In genomic region chr1:132195100-132195499, GRCm38 (mm10) we compare ENCODE assay signal across 17 mouse cellular contexts. TPM values are rescaled to one million over a fixed set of nuclear protein-coding genes. Genes with fewer than 3 reads are reported as not detected.
DNase-seq lines count a peak whose midpoint lies in the region; ATAC-seq and TF ChIP-seq lines count a peak whose summit lies in the region.
"Had no signal": no experiment of that assay in that cellular context is flagged by ENCODE, and none has a peak within 500 bp of the region (broad histone marks: within the 10 kb centered on the region; RNA-seq: fewer than 3 reads in every experiment).

No protein-coding gene starts in this region.

- no peak overlapping the region for H3K4me3 ChIP-seq in stomach, embryonic 16.5 days (replicated peaks; ENCODE audit: low read length)
- no peak overlapping the region for H3K4me3 ChIP-seq in stomach, postnatal 0 days (ENCODE audit: low read depth, low read length)
- H3K4me3 ChIP-seq in forebrain, embryonic 11.5 days (ENCODE audit: low read depth, low read length), result no peak overlapping the region
- no peak overlapping the region for H3K4me3 ChIP-seq in limb, embryonic 13.5 days
- H3K4me3 ChIP-seq in neural tube, embryonic 15.5 days (replicated peaks), result no peak overlapping the region
- H3K4me3 ChIP-seq: intestine, embryonic 15.5 days; liver, embryonic 13.5 days had no signal

- H3K27ac ChIP-seq in stomach, embryonic 16.5 days (ENCODE audit: low read length), result peak overlapping the region; percentile 68; the same call in 1 of the 2 replicates
- no peak overlapping the region for H3K27ac ChIP-seq in stomach, postnatal 0 days (replicated peaks)
- no peak overlapping the region for H3K27ac ChIP-seq in forebrain, embryonic 11.5 days (ENCODE audit: low read depth, low read length)
- no peak overlapping the region for H3K27ac ChIP-seq in limb, embryonic 13.5 days
- no peak overlapping the region for H3K27ac ChIP-seq in neural tube, embryonic 15.5 days (replicated peaks)
- H3K27ac ChIP-seq: intestine, embryonic 15.5 days; liver, embryonic 13.5 days had no signal

- H3K9me3 ChIP-seq in stomach, embryonic 16.5 days (replicated peaks; ENCODE audit: control insufficient read depth, low read length), result no peaks in the 10 kb centered on the region
- H3K9me3 ChIP-seq in stomach, postnatal 0 days (ENCODE audit: control insufficient read depth, low read length), result no peaks in the 10 kb centered on the region
- no peaks in the 10 kb centered on the region for H3K9me3 ChIP-seq in forebrain, embryonic 11.5 days (ENCODE audit: control insufficient read depth, low read length)
- no peaks in the 10 kb centered on the region for H3K9me3 ChIP-seq in limb, embryonic 13.5 days
- H3K9me3 ChIP-seq in neural tube, embryonic 15.5 days (replicated peaks), result no peaks in the 10 kb centered on the region
- H3K9me3 ChIP-seq: intestine, embryonic 15.5 days; liver, embryonic 13.5 days had no signal

- no peak for TF ChIP-seq CTCF in stomach, postnatal 0 days (IDR thresholded peaks at IDR 0.05; ENCODE audit: low read depth)

- H3K9ac ChIP-seq in stomach, embryonic 16.5 days (ENCODE audit: low read length), result no peak overlapping the region; the same call in 1 of the 2 replicates
- H3K9ac ChIP-seq in stomach, postnatal 0 days (ENCODE audit: low read length), result no peak overlapping the region
- peak overlapping the region; percentile 31 for H3K9ac ChIP-seq in forebrain, embryonic 11.5 days (ENCODE audit: low read length)
- H3K9ac ChIP-seq in limb, embryonic 13.5 days, result peak overlapping the region; percentile 31; the same call in 1 of the 2 replicates
- H3K9ac ChIP-seq in neural tube, embryonic 15.5 days (replicated peaks), result peak overlapping the region; percentile 32; the same call in 1 of the 2 replicates
- H3K9ac ChIP-seq: intestine, embryonic 15.5 days; liver, embryonic 13.5 days had no signal

- H3K4me1 ChIP-seq in stomach, embryonic 16.5 days (ENCODE audit: control insufficient read depth, insufficient read depth, low read length), result peaks cover 17% of the 10 kb centered on the region
- peaks cover 13% of the 10 kb centered on the region; the same call in 1 of the 2 replicates for H3K4me1 ChIP-seq in stomach, postnatal 0 days (replicated peaks; ENCODE audit: control insufficient read depth, insufficient read depth)
- H3K4me1 ChIP-seq in forebrain, embryonic 11.5 days (replicated peaks; ENCODE audit: control insufficient read depth, insufficient read depth, low read length), result peaks cover 75% of the 10 kb centered on the region
- H3K4me1 ChIP-seq in limb, embryonic 13.5 days, result peaks cover 66% of the 10 kb centered on the region
- H3K4me1 ChIP-seq in neural tube, embryonic 15.5 days, result peaks cover 94% of the 10 kb centered on the region

- ATAC-seq in stomach, embryonic 16.5 days (ENCODE audit: insufficient read depth, low FRiP score), result no peak
- ATAC-seq in stomach, postnatal 0 days (ENCODE audit: low FRiP score, low TSS enrichment), result no peak
- no peak for ATAC-seq in forebrain, embryonic 11.5 days (replicated peaks; ENCODE audit: low FRiP score)
- ATAC-seq in limb, embryonic 13.5 days (ENCODE audit: low FRiP score, low read depth), result no peak
- ATAC-seq in neural tube, embryonic 15.5 days (ENCODE audit: low FRiP score), result no peak
- no peak for ATAC-seq in megakaryocyte progenitor cell, adult 5-6 weeks (replicated peaks; ENCODE audit: poor library complexity)
- ATAC-seq: activated CD4-positive, CD25-positive, alpha-beta regulatory T cell, adult 4 months; intestine, embryonic 15.5 days had no signal

- H3K36me3 ChIP-seq in stomach, embryonic 16.5 days (ENCODE audit: control insufficient read depth, insufficient read depth, low read length), result no peaks in the 10 kb centered on the region
- H3K36me3 ChIP-seq in stomach, postnatal 0 days (ENCODE audit: control insufficient read depth, insufficient read depth, low read length), result no peaks in the 10 kb centered on the region
- no peaks in the 10 kb centered on the region for H3K36me3 ChIP-seq in forebrain, embryonic 11.5 days (ENCODE audit: control insufficient read depth, insufficient read depth, low read length)
- H3K36me3 ChIP-seq in limb, embryonic 13.5 days, result no peaks in the 10 kb centered on the region
- H3K36me3 ChIP-seq in neural tube, embryonic 15.5 days, result no peaks in the 10 kb centered on the region
- H3K36me3 ChIP-seq: intestine, embryonic 15.5 days; liver, embryonic 13.5 days had no signal

- no peak for TF ChIP-seq EP300 in stomach, postnatal 0 days (optimal IDR thresholded peaks at IDR 0.05)

- peaks cover 42% of the 10 kb centered on the region for H3K27me3 ChIP-seq in stomach, embryonic 16.5 days (ENCODE audit: control insufficient read depth, insufficient read depth, low read length)
- peaks cover 9% of the 10 kb centered on the region for H3K27me3 ChIP-seq in stomach, postnatal 0 days (ENCODE audit: control insufficient read depth, insufficient read depth, low read length)
- H3K27me3 ChIP-seq in forebrain, embryonic 11.5 days (ENCODE audit: control insufficient read depth, insufficient read depth, low read length), result no peaks in the 10 kb centered on the region
- peaks cover 69% of the 10 kb centered on the region for H3K27me3 ChIP-seq in limb, embryonic 13.5 days
- no peaks in the 10 kb centered on the region for H3K27me3 ChIP-seq in neural tube, embryonic 15.5 days (replicated peaks)

- WGBS in stomach, embryonic 16.5 days, result 47% methylated on average over 9 of the region's 9 CpGs
- WGBS in stomach, postnatal 0 days, result 43% methylated on average over 9 of the region's 9 CpGs
- 25% methylated on average over 9 of the region's 9 CpGs for WGBS in forebrain, embryonic 11.5 days
- 45% methylated on average over 9 of the region's 9 CpGs for WGBS in limb, embryonic 13.5 days
- WGBS in neural tube, embryonic 15.5 days, result 48% methylated on average over 9 of the region's 9 CpGs

- DNase-seq in stomach, postnatal 0 days (ENCODE audit: low spot score), result no peak
- no peak for DNase-seq in forebrain, embryonic 11.5 days (ENCODE audit: low spot score)
- DNase-seq in kidney, postnatal 10 days, result no peak
- no peak for DNase-seq in thymus, adult 18-20 months
- DNase-seq: cerebellum, adult 18-20 months; kidney, postnatal 25 days; liver, embryonic 13.5 days had no signal

- no peak overlapping the region for H3K4me2 ChIP-seq in stomach, embryonic 16.5 days (ENCODE audit: low read depth, low read length)
- H3K4me2 ChIP-seq in stomach, postnatal 0 days (replicated peaks; ENCODE audit: low read depth), result no peak overlapping the region
- peak overlapping the region; percentile 18 for H3K4me2 ChIP-seq in forebrain, embryonic 11.5 days (ENCODE audit: low read depth, low read length, severe bottlenecking)
- no peak overlapping the region for H3K4me2 ChIP-seq in limb, embryonic 13.5 days (replicated peaks)
- peak overlapping the region; percentile 68 for H3K4me2 ChIP-seq in neural tube, embryonic 15.5 days
- H3K4me2 ChIP-seq: intestine, embryonic 15.5 days; liver, embryonic 13.5 days had no signal

RNA-seq across cellular contexts. Expression of gene AC124108.1, which starts 3.8 kb away (rescaled TPM):
- polyA plus RNA-seq in stomach, embryonic 16.5 days (2015; fragmentation: Nextera tagmentation; extraction: Ambion mirVana), result 0.14 and 0.35 TPM in 2 replicates
- polyA plus RNA-seq in stomach, postnatal 0 days (2015; fragmentation: Nextera tagmentation; extraction: Ambion mirVana), result 0.02 and 0.06 TPM in 2 replicates
- polyA plus RNA-seq in forebrain, embryonic 11.5 days (2014; fragmentation: Nextera tagmentation; extraction: Ambion mirVana), result 4.7 and 5.6 TPM in 2 replicates
- 0.19 and 0.43 TPM in 2 replicates for polyA plus RNA-seq in limb, embryonic 13.5 days (2015; fragmentation: Nextera tagmentation; extraction: Ambion mirVana)
- polyA plus RNA-seq in neural tube, embryonic 15.5 days (2015; fragmentation: Nextera tagmentation; extraction: Ambion mirVana), result 1.4 and 1.6 TPM in 2 replicates
- total RNA-seq in megakaryocyte progenitor cell, adult 5-6 weeks (2015), result not detected in 2 replicates
- total RNA-seq in megakaryocyte progenitor cell, adult 5-6 weeks (2017), result not detected in 2 replicates
- total RNA-seq: megakaryocyte-erythroid progenitor cell, adult 5-6 weeks had no signal
- polyA plus RNA-seq: activated CD4-positive, CD25-positive, alpha-beta regulatory T cell, adult 4 months; heart, embryonic 14.5 days; liver, embryonic 13.5 days had no signal

RNA-seq across cellular contexts. Expression of gene Lemd1, which starts 3.9 kb away (rescaled TPM):
- 0.49 and 0.61 TPM in 2 replicates for polyA plus RNA-seq in stomach, embryonic 16.5 days (2015; fragmentation: Nextera tagmentation; extraction: Ambion mirVana)
- 0.30 and 0.42 TPM in 2 replicates for polyA plus RNA-seq in stomach, postnatal 0 days (2015; fragmentation: Nextera tagmentation; extraction: Ambion mirVana)
- polyA plus RNA-seq in forebrain, embryonic 11.5 days (2014; fragmentation: Nextera tagmentation; extraction: Ambion mirVana), result 8.1 and 12.1 TPM in 2 replicates
- 0.69 and 1.1 TPM in 2 replicates for polyA plus RNA-seq in limb, embryonic 13.5 days (2015; fragmentation: Nextera tagmentation; extraction: Ambion mirVana)
- polyA plus RNA-seq in neural tube, embryonic 15.5 days (2015; fragmentation: Nextera tagmentation; extraction: Ambion mirVana), result 16.9 and 17.6 TPM in 2 replicates
- total RNA-seq in megakaryocyte progenitor cell, adult 5-6 weeks (2015), result not detected in 2 replicates
- not detected in 2 replicates for total RNA-seq in megakaryocyte progenitor cell, adult 5-6 weeks (2017)
- total RNA-seq: megakaryocyte-erythroid progenitor cell, adult 5-6 weeks had no signal
- polyA plus RNA-seq: activated CD4-positive, CD25-positive, alpha-beta regulatory T cell, adult 4 months; heart, embryonic 14.5 days; liver, embryonic 13.5 days had no signal

RNA-seq across cellular contexts. Expression of gene Gm10188, which starts 34.5 kb away (rescaled TPM):
- not detected in 2 replicates for polyA plus RNA-seq in stomach, embryonic 16.5 days (2015; fragmentation: Nextera tagmentation; extraction: Ambion mirVana)
- polyA plus RNA-seq in stomach, postnatal 0 days (2015; fragmentation: Nextera tagmentation; extraction: Ambion mirVana), result 0.19 TPM in 1 of 2 replicates, not detected in the other
- polyA plus RNA-seq in forebrain, embryonic 11.5 days (2014; fragmentation: Nextera tagmentation; extraction: Ambion mirVana), result not detected in 2 replicates
- not detected in 2 replicates for polyA plus RNA-seq in limb, embryonic 13.5 days (2015; fragmentation: Nextera tagmentation; extraction: Ambion mirVana)
- polyA plus RNA-seq in neural tube, embryonic 15.5 days (2015; fragmentation: Nextera tagmentation; extraction: Ambion mirVana), result 0.50 and 0.59 TPM in 2 replicates
- total RNA-seq in megakaryocyte progenitor cell, adult 5-6 weeks (2015), result not detected in 2 replicates
- not detected in 2 replicates for total RNA-seq in megakaryocyte progenitor cell, adult 5-6 weeks (2017)
- total RNA-seq: gastrocnemius, postnatal 4 days; left cerebral cortex, adult 18-20 months; megakaryocyte-erythroid progenitor cell, adult 5-6 weeks had no signal
- polyA plus RNA-seq: activated CD4-positive, CD25-positive, alpha-beta regulatory T cell, adult 4 months; heart, embryonic 14.5 days; intestine, embryonic 15.5 days; liver, embryonic 13.5 days had no signal

RNA-seq across cellular contexts. Expression of gene Cdk18, which starts 55.6 kb away (rescaled TPM):
- 6.9 and 7.4 TPM in 2 replicates for polyA plus RNA-seq in stomach, embryonic 16.5 days (2015; fragmentation: Nextera tagmentation; extraction: Ambion mirVana)
- polyA plus RNA-seq in stomach, postnatal 0 days (2015; fragmentation: Nextera tagmentation; extraction: Ambion mirVana), result 9.7 and 14.5 TPM in 2 replicates
- 0.35 and 0.96 TPM in 2 replicates for polyA plus RNA-seq in forebrain, embryonic 11.5 days (2014; fragmentation: Nextera tagmentation; extraction: Ambion mirVana)
- polyA plus RNA-seq in limb, embryonic 13.5 days (2015; fragmentation: Nextera tagmentation; extraction: Ambion mirVana), result 2.7 and 3.6 TPM in 2 replicates
- polyA plus RNA-seq in neural tube, embryonic 15.5 days (2015; fragmentation: Nextera tagmentation; extraction: Ambion mirVana), result 0.68 and 1.6 TPM in 2 replicates
- 1.7 and 2.3 TPM in 2 replicates for total RNA-seq in megakaryocyte progenitor cell, adult 5-6 weeks (2015)
- total RNA-seq in megakaryocyte progenitor cell, adult 5-6 weeks (2017), result 0.75 and 1.3 TPM in 2 replicates
- polyA plus RNA-seq: activated CD4-positive, CD25-positive, alpha-beta regulatory T cell, adult 4 months had no signal

Comparison
In these comparisons a context has a peak if more than half of its experiments do, and no peak if none do; other contexts are left out.
1. H3K4me2 ChIP-seq: peak in forebrain, embryonic 11.5 days (single experiment) and neural tube, embryonic 15.5 days (single experiment); none in stomach, embryonic 16.5 days (single experiment), stomach, postnatal 0 days (single experiment) and limb, embryonic 13.5 days (single experiment).
2. H3K9ac ChIP-seq: peak in forebrain, embryonic 11.5 days (single experiment), limb, embryonic 13.5 days (single experiment) and neural tube, embryonic 15.5 days (single experiment); none in stomach, embryonic 16.5 days (single experiment) and stomach, postnatal 0 days (single experiment).